Comparison of ENCODE assay signal across 7 mouse cellular contexts in the genomic region with DNA sequence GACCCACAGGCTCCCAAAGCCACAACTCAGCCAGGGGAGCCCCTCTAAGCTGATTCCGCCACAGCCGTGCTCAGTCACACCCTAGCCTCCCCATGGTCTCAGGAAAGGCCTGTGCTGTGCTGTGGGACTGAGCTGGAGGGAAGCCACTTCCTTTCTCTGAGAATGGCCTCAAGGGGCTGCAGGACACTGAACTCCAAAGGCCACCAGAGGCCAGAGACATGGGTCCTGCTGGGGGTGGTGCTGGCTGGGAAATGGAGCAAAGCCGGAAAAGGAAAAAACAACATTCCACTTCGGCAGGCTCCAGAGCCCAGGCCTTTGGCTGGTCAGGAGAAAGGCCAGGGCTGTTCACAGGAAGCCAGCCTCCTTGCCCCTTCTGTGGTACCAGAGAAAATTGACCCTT. TPM values are rescaled to one million over a fixed set of nuclear protein-coding genes. Genes with fewer than 3 reads are reported as not detected.
DNase-seq lines count a peak whose midpoint lies in the region; ATAC-seq lines count a peak whose summit lies in the region.

No protein-coding gene starts in this region.

- peaks cover 46% of the 10 kb centered on the region for H3K36me3 ChIP-seq in intestine, embryonic 16.5 days (ENCODE audit: control insufficient read depth, insufficient read depth, low read length)

- H3K27me3 ChIP-seq in intestine, embryonic 16.5 days (replicated peaks; ENCODE audit: control insufficient read depth, insufficient read depth, low read length): no peaks in the 10 kb centered on the region

- H3K4me2 ChIP-seq in intestine, embryonic 16.5 days (ENCODE audit: low read depth, low read length): no peak overlapping the region

- H3K9ac ChIP-seq in intestine, embryonic 16.5 days (ENCODE audit: low read depth, low read length): no peak overlapping the region

- H3K4me1 ChIP-seq in intestine, embryonic 16.5 days (ENCODE audit: control insufficient read depth, insufficient read depth, low read length): peaks cover 3% of the 10 kb centered on the region; the same call in 1 of the 2 replicates

- 66% methylated on average over 4 of the region's 4 CpGs for WGBS in intestine, embryonic 16.5 days

- peak; percentile 38 for DNase-seq in adrenal gland, postnatal 25 days
- peak; percentile 27 to 45 for DNase-seq in gastrocnemius, adult 8-10 months (ENCODE audit: low spot score in 2 of 2)
- DNase-seq in lung, adult 18-20 months: peak; percentile 80 to 85
- no peak for DNase-seq in retina, embryonic 14.5 days (ENCODE audit: low spot score)
- no peak for DNase-seq in frontal cortex, postnatal 36 days (ENCODE audit: low spot score in 2 of 2)

- ATAC-seq in intestine, embryonic 16.5 days: peak; percentile 14; the same call in 1 of the 2 replicates
- no peak for ATAC-seq in monocyte, adult 5-6 weeks (replicated peaks; ENCODE audit: insufficient number of reproducible peaks, low FRiP score, low TSS enrichment, poor library complexity, severe bottlenecking)

- H3K27ac ChIP-seq in intestine, embryonic 16.5 days (ENCODE audit: low read length): peak overlapping the region; percentile 5; the same call in 1 of the 2 replicates

- H3K9me3 ChIP-seq in intestine, embryonic 16.5 days (ENCODE audit: control insufficient read depth, low read length): no peaks in the 10 kb centered on the region

- no peak overlapping the region for H3K4me3 ChIP-seq in intestine, embryonic 16.5 days (ENCODE audit: low read length)

RNA-seq across cellular contexts. Expression of a gene that starts 30.4 kb away (rescaled TPM):
- 0.21 TPM in 1 of 2 replicates, not detected in the other for total RNA-seq in adrenal gland, postnatal 25 days (2021)
- under 1 TPM in 1 of 4 experiments, not detected in 3; 0.11 TPM for total RNA-seq in gastrocnemius, adult 8-10 months (2022)
- polyA plus RNA-seq in intestine, embryonic 16.5 days (2015; fragmentation: Nextera tagmentation; extraction: Ambion mirVana): 0.29 and 0.39 TPM in 2 replicates
- 0.87 TPM in 1 of 3 replicates, not detected in the others for total RNA-seq in monocyte, adult 5-6 weeks (2017)

RNA-seq across cellular contexts. Expression of a gene that starts 48.0 kb away (rescaled TPM):
- total RNA-seq in adrenal gland, postnatal 25 days (2021): not detected in 2 replicates
- total RNA-seq in gastrocnemius, adult 8-10 months (2022): not detected
- 0.56 and 0.97 TPM in 2 replicates for polyA plus RNA-seq in intestine, embryonic 16.5 days (2015; fragmentation: Nextera tagmentation; extraction: Ambion mirVana)
- not detected in 3 replicates for total RNA-seq in monocyte, adult 5-6 weeks (2017)

RNA-seq across cellular contexts. Expression of a gene that starts 50.5 kb away (rescaled TPM):
- 204 and 206 TPM in 2 replicates for total RNA-seq in adrenal gland, postnatal 25 days (2021)
- total RNA-seq in gastrocnemius, adult 8-10 months (2022): 10 to 100 TPM; 21.3 to 36.9 (median 28.2) TPM
- polyA plus RNA-seq in intestine, embryonic 16.5 days (2015; fragmentation: Nextera tagmentation; extraction: Ambion mirVana): 402 and 447 TPM in 2 replicates
- 25.4 to 66.0 TPM (median 36.9 TPM) in 3 replicates for total RNA-seq in monocyte, adult 5-6 weeks (2017)

Comparison
In these comparisons a context has a peak if more than half of its experiments do, and no peak if none do; other contexts are left out.
1. DNase-seq: peak in adrenal gland, postnatal 25 days (single experiment), gastrocnemius, adult 8-10 months (2 of 2) and lung, adult 18-20 months (2 of 2); none in retina, embryonic 14.5 days (single experiment) and frontal cortex, postnatal 36 days (0 of 2).